Mouse (Mus musculus): Measurements from ENCODE around the gene 2300002M23Rik. TPM values are rescaled to one million over a fixed set of nuclear protein-coding genes. Genes with fewer than 3 reads are reported as not detected.
A peak's percentile ranks its signal among the peaks of the same experiment; 100 is the strongest.

The 2300002M23Rik gene
- polyA plus RNA-seq, 1 experiment, result not detected

- no peak overlapping the region for H3K4me3 ChIP-seq (ENCODE audit: extremely low read depth, insufficient read depth, insufficient read length)
- TF ChIP-seq POLR2A (IDR thresholded peaks at IDR 0.05; ENCODE audit: low read depth, low read length) (no peak), CTCF (IDR thresholded peaks at IDR 0.05; ENCODE audit: extremely low read depth, insufficient read depth, insufficient read length, insufficient replicate concordance) (no peak)
- 76% methylated on average over 2 of the region's 2 CpGs for WGBS
- H3K27ac ChIP-seq (ENCODE audit: insufficient read depth, low read length), result no peak overlapping the region
- no peaks in the 10 kb centered on the region; the same call in 1 of the 2 replicates for H3K4me1 ChIP-seq (ENCODE audit: control insufficient read depth, insufficient read depth, insufficient read length)
- no peak for DNase-seq (ENCODE audit: low read depth in 1 of 2, low spot score in 2 of 2)
- no peaks in the 10 kb centered on the region for H3K36me3 ChIP-seq (ENCODE audit: control insufficient read depth, insufficient read depth, low read length)
- H3K27me3 ChIP-seq (ENCODE audit: control insufficient read depth, insufficient read depth, low read length), result no peaks in the 10 kb centered on the region
These were observed 19.8 kb upstream of the 2300002M23Rik start for GRCm38 (mm10) chr17:35547465-35547864.

- H3K4me3 ChIP-seq (ENCODE audit: extremely low read depth, insufficient read depth, insufficient read length), result no peak overlapping the region
- H3K27me3 ChIP-seq (ENCODE audit: control insufficient read depth, insufficient read depth, low read length), result no peaks in the 10 kb centered on the region
- H3K27ac ChIP-seq (ENCODE audit: insufficient read depth, low read length), result no peak overlapping the region
- no peak for DNase-seq (ENCODE audit: low read depth in 1 of 2, low spot score in 2 of 2)
- H3K36me3 ChIP-seq (ENCODE audit: control insufficient read depth, insufficient read depth, low read length), result no peaks in the 10 kb centered on the region
- TF ChIP-seq CTCF (IDR thresholded peaks at IDR 0.05; ENCODE audit: extremely low read depth, insufficient read depth, insufficient read length, insufficient replicate concordance) (no peak), POLR2A (IDR thresholded peaks at IDR 0.05; ENCODE audit: low read depth, low read length) (no peak)
- WGBS, result 30% methylated on average over 5 of the region's 5 CpGs
- no peaks in the 10 kb centered on the region; the same call in 1 of the 2 replicates for H3K4me1 ChIP-seq (ENCODE audit: control insufficient read depth, insufficient read depth, insufficient read length)
These were observed 18.6 kb upstream of the 2300002M23Rik start for GRCm38 (mm10) chr17:35548636-35549035.

GRCm38 (mm10) chr17:35549437-35550142, 17.7 kb upstream of the 2300002M23Rik start:
- WGBS, result 60% methylated on average over 15 of the region's 15 CpGs
- Histone ChIP-seq H3K4me1 (ENCODE audit: control insufficient read depth, insufficient read depth, insufficient read length) (no peaks in the 10 kb centered on the region), H3K27me3 (ENCODE audit: control insufficient read depth, insufficient read depth, low read length) (no peaks in the 10 kb centered on the region), H3K36me3 (ENCODE audit: control insufficient read depth, insufficient read depth, low read length) (no peaks in the 10 kb centered on the region), H3K27ac (ENCODE audit: insufficient read depth, low read length) (peak overlapping the region; percentile 53), H3K4me3 (ENCODE audit: extremely low read depth, insufficient read depth, insufficient read length) (no peak overlapping the region)
- TF ChIP-seq CTCF (IDR thresholded peaks at IDR 0.05; ENCODE audit: extremely low read depth, insufficient read depth, insufficient read length, insufficient replicate concordance), result no peak
- no peak for TF ChIP-seq POLR2A (IDR thresholded peaks at IDR 0.05; ENCODE audit: low read depth, low read length)
- no peak for DNase-seq (ENCODE audit: low read depth in 1 of 2, low spot score in 2 of 2)

GRCm38 (mm10) chr17:35550143-35550494, 17.1 kb upstream of the 2300002M23Rik start:
- WGBS, result 87% methylated on average over 4 of the region's 4 CpGs
- no peak overlapping the region for H3K4me3 ChIP-seq (ENCODE audit: extremely low read depth, insufficient read depth, insufficient read length)
- DNase-seq (ENCODE audit: low read depth in 1 of 2, low spot score in 2 of 2), result no peak
- no peak for TF ChIP-seq CTCF (IDR thresholded peaks at IDR 0.05; ENCODE audit: extremely low read depth, insufficient read depth, insufficient read length, insufficient replicate concordance)
- peak overlapping the region; percentile 53; the same call in 1 of the 2 replicates for H3K27ac ChIP-seq (ENCODE audit: insufficient read depth, low read length)
- H3K4me1 ChIP-seq (ENCODE audit: control insufficient read depth, insufficient read depth, insufficient read length), result no peaks in the 10 kb centered on the region
- H3K27me3 ChIP-seq (ENCODE audit: control insufficient read depth, insufficient read depth, low read length), result no peaks in the 10 kb centered on the region
- H3K36me3 ChIP-seq (ENCODE audit: control insufficient read depth, insufficient read depth, low read length), result no peaks in the 10 kb centered on the region

- Histone ChIP-seq H3K36me3 (ENCODE audit: control insufficient read depth, insufficient read depth, low read length) (no peaks in the 10 kb centered on the region), H3K4me1 (ENCODE audit: control insufficient read depth, insufficient read depth, insufficient read length) (no peaks in the 10 kb centered on the region), H3K27me3 (ENCODE audit: control insufficient read depth, insufficient read depth, low read length) (no peaks in the 10 kb centered on the region), H3K4me3 (ENCODE audit: extremely low read depth, insufficient read depth, insufficient read length) (no peak overlapping the region), H3K27ac (ENCODE audit: insufficient read depth, low read length) (no peak overlapping the region)
- no peak for DNase-seq (ENCODE audit: low read depth in 1 of 2, low spot score in 2 of 2)
- TF ChIP-seq POLR2A (IDR thresholded peaks at IDR 0.05; ENCODE audit: low read depth, low read length), result no peak
- WGBS, result 55% methylated on average over 8 of the region's 8 CpGs
These were observed 16.4 kb upstream of the 2300002M23Rik start for GRCm38 (mm10) chr17:35550871-35551270.

GRCm38 (mm10) chr17:35551881-35552414, 15.3 kb upstream of the 2300002M23Rik start, which contains the start of gene Cdsn:
TSS of gene Cdsn (plus strand) at chr17:35552128.
- WGBS, result 80% methylated on average over 10 of the region's 10 CpGs
- H3K4me3 ChIP-seq (ENCODE audit: extremely low read depth, insufficient read depth, insufficient read length), result no peak within 1 kb of the TSS
- no peaks in the 10 kb centered on the region for H3K36me3 ChIP-seq (ENCODE audit: control insufficient read depth, insufficient read depth, low read length)
- H3K27me3 ChIP-seq (ENCODE audit: control insufficient read depth, insufficient read depth, low read length), result no peaks in the 10 kb centered on the region
- no peak within 1 kb of the TSS for H3K27ac ChIP-seq (ENCODE audit: insufficient read depth, low read length)
- no peaks in the 10 kb centered on the region for H3K4me1 ChIP-seq (ENCODE audit: control insufficient read depth, insufficient read depth, insufficient read length)
- no peak for DNase-seq (ENCODE audit: low read depth in 1 of 2, low spot score in 2 of 2)
- TF ChIP-seq CTCF (IDR thresholded peaks at IDR 0.05; ENCODE audit: extremely low read depth, insufficient read depth, insufficient read length, insufficient replicate concordance) (no peak), POLR2A (IDR thresholded peaks at IDR 0.05; ENCODE audit: low read depth, low read length) (no peak)

GRCm38 (mm10) chr17:35554321-35554720, 12.9 kb upstream of the 2300002M23Rik start:
- DNase-seq (ENCODE audit: low read depth in 1 of 2, low spot score in 2 of 2), result no peak
- WGBS, result 81% methylated on average over 5 of the region's 5 CpGs
- Histone ChIP-seq H3K4me1 (ENCODE audit: control insufficient read depth, insufficient read depth, insufficient read length) (no peaks in the 10 kb centered on the region), H3K27me3 (ENCODE audit: control insufficient read depth, insufficient read depth, low read length) (no peaks in the 10 kb centered on the region), H3K36me3 (ENCODE audit: control insufficient read depth, insufficient read depth, low read length) (no peaks in the 10 kb centered on the region), H3K4me3 (ENCODE audit: extremely low read depth, insufficient read depth, insufficient read length) (no peak overlapping the region), H3K27ac (ENCODE audit: insufficient read depth, low read length) (no peak overlapping the region)
- TF ChIP-seq POLR2A (IDR thresholded peaks at IDR 0.05; ENCODE audit: low read depth, low read length), result no peak
- TF ChIP-seq CTCF (IDR thresholded peaks at IDR 0.05; ENCODE audit: extremely low read depth, insufficient read depth, insufficient read length, insufficient replicate concordance), result no peak
